Mouse (Mus musculus) lung, embryonic 14.5 days (tissue): Measurements from ENCODE around the gene Xntrpc. TPM values are rescaled to one million over a fixed set of nuclear protein-coding genes. Genes with fewer than 3 reads are reported as not detected.

Experiments
- ATAC-seq: fragments of 200-750 bp; cut with Nextera tagmentation; 2 replicates; pipeline ENCODE4 v1.8.0; 2017; ENCODE audit warnings: mild to moderate bottlenecking, moderate TSS enrichment, moderate library complexity; ENCODE audit not compliant: insufficient read depth
- DNase-seq: peaks from one replicate; pipeline ENCODE4 v3.0.0-alpha.2; 2015
- H3K27ac ChIP-seq: fragments of 300-500 bp; sonication (generic); 2 replicates; pipeline ENCODE4 v1.5.1; 2014; ENCODE audit warnings: low read depth, mild to moderate bottlenecking, moderate library complexity
- H3K27me3 ChIP-seq: fragments of 300-500 bp; sonication (generic); 2 replicates; pipeline ENCODE4 v1.6.1; 2014; ENCODE audit warnings: low read length, control low read depth; ENCODE audit not compliant: insufficient read depth
- H3K36me3 ChIP-seq: fragments of 300-500 bp; sonication (generic); 2 replicates; pipeline ENCODE4 v1.6.1; 2014; ENCODE audit warnings: control low read depth; ENCODE audit not compliant: insufficient read depth
- H3K4me1 ChIP-seq: fragments of 300-500 bp; sonication (generic); 2 replicates; pipeline ENCODE4 v1.6.1; 2014; ENCODE audit warnings: antibody characterized with exemption, control low read depth; ENCODE audit not compliant: insufficient read depth
- H3K4me2 ChIP-seq: fragments of 300-500 bp; sonication (generic); 2 replicates; pipeline ENCODE4 v1.6.1; 2014; ENCODE audit warnings: mild to moderate bottlenecking
- H3K4me3 ChIP-seq: fragments of 300-500 bp; sonication (generic); 2 replicates; pipeline ENCODE4 v1.5.1; 2014; ENCODE audit warnings: low read depth, low read length
- H3K9ac ChIP-seq: fragments of 300-500 bp; sonication (generic); 2 replicates; pipeline ENCODE4 v1.6.1; 2014
- H3K9me3 ChIP-seq: fragments of 300-500 bp; sonication (generic); 2 replicates; pipeline ENCODE4 v1.6.1; 2016; ENCODE audit warnings: low read depth, low read length, control low read depth
- CTCF ChIP-seq: IDR thresholded peaks from 2 replicates; pipeline ENCODE4 v1.5.1; 2016; ENCODE audit warnings: antibody characterized with exemption, low read depth
- WGBS: fragments of 180-500 bp; shearing (Covaris S2); extraction: QIAGEN DNeasy Blood & Tissue Kit; methylation state at CpG from one replicate; pipeline ENCODE4 v1.1.7; 2014; 5-methylcytosine and 5-hydroxymethylcytosine counted together
- polyA plus RNA-seq: library from polyadenylated mRNA; unstranded; fragments of >200 nt; fragmentation: Nextera tagmentation; extraction: Ambion mirVana; gene quantifications from 2 replicates; pipeline ENCODE4 v1.2.1, GENCODE M21; 2014

Xntrpc gene
- polyA plus RNA-seq, 1 experiment from 2014 or later = 1.2 TPM

DNA sequence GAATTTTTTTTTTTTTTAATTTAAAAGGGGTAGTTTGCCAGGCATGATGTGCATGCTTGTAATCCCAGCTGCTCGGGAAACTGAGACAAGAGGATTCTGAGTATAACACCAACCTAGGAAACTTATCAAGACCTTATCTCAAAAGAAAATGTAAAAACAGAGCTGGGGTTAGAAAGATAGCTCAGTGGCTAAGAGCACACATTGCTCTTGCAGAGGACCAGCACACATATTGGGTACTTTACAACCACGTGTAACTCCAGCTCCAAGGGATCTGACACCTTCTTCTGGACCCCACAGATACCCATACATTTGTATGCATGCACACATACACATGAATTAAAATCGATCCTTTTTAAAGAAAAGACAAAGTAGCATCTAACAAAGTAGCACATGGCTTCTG, 4.2 kb upstream of the Xntrpc start:
- Histone ChIP-seq H3K9ac (no peak overlapping the region), H3K36me3 (peaks cover 24% of the 10 kb centered on the region; the same call in 1 of the 2 replicates), H3K4me3 (no peak overlapping the region), H3K27ac (no peak overlapping the region), H3K27me3 (no peaks in the 10 kb centered on the region), H3K4me2 (no peak overlapping the region), H3K4me1 (peaks cover 7% of the 10 kb centered on the region; the same call in 1 of the 2 replicates), H3K9me3 (no peaks in the 10 kb centered on the region)
- ATAC-seq = no peak
- WGBS = 86% methylated on average over 3 of the region's 3 CpGs
- no peak for TF ChIP-seq CTCF
- DNase-seq = no peak

DNA sequence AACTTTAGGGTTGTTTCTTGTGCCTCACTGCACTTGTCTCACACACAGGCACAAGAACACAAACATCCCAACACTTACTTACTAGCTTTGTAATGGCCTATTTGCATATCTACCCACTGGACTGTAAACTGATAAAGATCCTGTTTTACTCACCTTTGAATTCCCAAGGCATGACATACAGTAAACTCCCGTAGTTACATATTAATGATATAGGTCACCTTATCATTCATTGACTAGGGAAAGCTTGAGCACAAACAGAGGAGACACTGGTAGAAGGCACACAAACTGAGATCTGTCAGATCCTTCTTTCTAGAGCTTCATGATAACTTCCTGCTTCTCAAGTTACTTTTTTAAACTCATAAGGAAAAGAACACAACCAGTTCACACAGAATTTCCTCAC, 3.3 kb upstream of the Xntrpc start:
- ATAC-seq = no peak
- Histone ChIP-seq H3K4me1 (peaks cover 12% of the 10 kb centered on the region; the same call in 1 of the 2 replicates), H3K4me2 (no peak overlapping the region), H3K36me3 (0 out of 2 replicates have a peak, but pooled peaks cover 16% of the 10 kb centered on the region), H3K4me3 (no peak overlapping the region), H3K27me3 (no peaks in the 10 kb centered on the region), H3K9ac (no peak overlapping the region), H3K27ac (no peak overlapping the region), H3K9me3 (no peaks in the 10 kb centered on the region)
- no peak for DNase-seq
- WGBS = 78% methylated on average over 1 of the region's 1 CpGs
- TF ChIP-seq CTCF = no peak

- peak overlapping the region; percentile 65 for H3K4me2 ChIP-seq
- DNase-seq (no peak), ATAC-seq (no peak)
- peak overlapping the region; percentile 59 for H3K4me3 ChIP-seq
- 0 out of 2 replicates have a peak, but pooled peaks cover 9% of the 10 kb centered on the region for H3K36me3 ChIP-seq
- TF ChIP-seq CTCF = no peak
- no peaks in the 10 kb centered on the region for H3K9me3 ChIP-seq
- H3K9ac ChIP-seq = no peak overlapping the region; the same call in 1 of the 2 replicates
- H3K27me3 ChIP-seq = no peaks in the 10 kb centered on the region
- 57% methylated on average over 9 of the region's 9 CpGs for WGBS
- H3K27ac ChIP-seq = no peak overlapping the region
- peaks cover 12% of the 10 kb centered on the region; the same call in 1 of the 2 replicates for H3K4me1 ChIP-seq
These were observed 1.6 kb upstream of the Xntrpc start for GRCm38 (mm10) chr7:102063891-102064290.

GRCm38 (mm10) chr7:102064655-102065045, 863 bp upstream of the Xntrpc start:
- H3K4me2 ChIP-seq = peak overlapping the region; percentile 65
- H3K36me3 ChIP-seq = peaks cover 4% of the 10 kb centered on the region; the same call in 1 of the 2 replicates
- ATAC-seq = peak; percentile 33
- WGBS = under 1% methylated on average over 9 of the region's 9 CpGs
- H3K9me3 ChIP-seq = no peaks in the 10 kb centered on the region
- no peak for TF ChIP-seq CTCF
- DNase-seq = peak; percentile 2
- peak overlapping the region; percentile 84; the same call in 1 of the 2 replicates for H3K27ac ChIP-seq
- peak overlapping the region; percentile 67 for H3K9ac ChIP-seq
- H3K27me3 ChIP-seq = no peaks in the 10 kb centered on the region
- H3K4me1 ChIP-seq = peaks cover 12% of the 10 kb centered on the region; the same call in 1 of the 2 replicates
- peak overlapping the region; percentile 59 for H3K4me3 ChIP-seq

GRCm38 (mm10) chr7:102066363-102066762, 850 bp downstream of the Xntrpc start:
- H3K4me3 ChIP-seq = peak overlapping the region; percentile 59
- peak overlapping the region; percentile 67 for H3K9ac ChIP-seq
- H3K36me3 ChIP-seq = peaks cover 10% of the 10 kb centered on the region; the same call in 1 of the 2 replicates
- WGBS = 67% methylated on average over 6 of the region's 6 CpGs
- H3K27ac ChIP-seq = no peak overlapping the region
- H3K4me2 ChIP-seq = peak overlapping the region; percentile 65
- no peak for TF ChIP-seq CTCF
- peaks cover 12% of the 10 kb centered on the region; the same call in 1 of the 2 replicates for H3K4me1 ChIP-seq
- ATAC-seq (no peak), DNase-seq (peak; percentile 7)
- H3K27me3 ChIP-seq = no peaks in the 10 kb centered on the region
- H3K9me3 ChIP-seq = no peaks in the 10 kb centered on the region

DNA sequence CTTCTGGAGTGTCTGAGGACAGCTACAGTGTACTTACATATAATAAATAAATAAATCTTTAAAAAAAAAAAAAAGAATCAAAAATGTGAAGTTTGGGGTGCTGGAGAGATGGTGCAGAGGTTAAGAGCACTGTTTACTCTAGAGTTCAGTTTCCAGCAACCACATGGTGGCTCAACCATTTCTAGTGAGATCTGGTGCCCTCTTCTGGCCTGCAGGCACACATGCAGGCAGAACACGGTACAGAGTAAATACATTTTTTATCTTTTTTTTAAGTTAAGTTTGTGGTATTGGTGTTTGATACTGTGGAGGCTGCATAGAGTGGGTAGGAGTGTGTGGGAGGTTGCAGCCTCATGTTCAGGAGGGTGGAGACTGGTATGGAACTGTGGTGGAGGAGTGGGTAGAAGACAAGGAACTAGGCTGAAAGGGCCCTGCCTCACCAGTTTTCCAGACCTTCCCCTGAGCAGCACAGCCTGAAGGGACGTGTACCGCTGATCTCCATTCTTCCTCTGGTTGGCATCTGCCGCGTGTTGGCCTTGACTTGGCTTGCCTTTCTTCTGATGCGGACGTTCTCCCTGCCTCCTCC, 11.3 kb downstream of the Xntrpc start:
- WGBS = 79% methylated on average over 7 of the region's 7 CpGs
- Histone ChIP-seq H3K4me1 (no peaks in the 10 kb centered on the region), H3K4me2 (no peak overlapping the region), H3K27ac (no peak overlapping the region), H3K9me3 (no peaks in the 10 kb centered on the region), H3K36me3 (peaks cover 89% of the 10 kb centered on the region), H3K27me3 (no peaks in the 10 kb centered on the region), H3K4me3 (no peak overlapping the region), H3K9ac (no peak overlapping the region)
- ATAC-seq = peak; percentile 56; the same call in 1 of the 2 replicates
- peak; percentile 72 for TF ChIP-seq CTCF
- DNase-seq = peak; percentile 66

DNA sequence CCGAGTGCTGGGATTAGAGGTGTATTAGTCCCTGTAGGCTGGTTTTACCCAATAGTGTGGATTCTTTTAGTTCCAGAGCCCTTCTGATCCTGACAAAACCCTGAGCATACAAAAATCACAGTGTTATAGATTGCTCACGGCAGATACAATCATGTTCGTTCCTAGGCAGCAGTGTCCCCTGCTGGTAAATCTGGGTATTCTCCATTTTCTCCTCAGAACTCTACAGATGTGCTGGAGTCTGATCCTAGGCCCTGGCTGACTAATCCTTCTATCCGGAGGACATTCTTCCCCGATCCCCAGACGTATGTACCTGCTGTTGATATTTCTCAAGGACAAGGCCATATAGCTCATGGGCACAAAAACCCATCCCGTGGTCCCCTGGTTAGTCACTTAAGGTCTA, 13.0 kb downstream of the Xntrpc start:
- H3K36me3 ChIP-seq = peaks cover 88% of the 10 kb centered on the region
- DNase-seq (peak; percentile 70), ATAC-seq (no peak)
- no peaks in the 10 kb centered on the region for H3K4me1 ChIP-seq
- H3K4me2 ChIP-seq = no peak overlapping the region
- no peak overlapping the region for H3K4me3 ChIP-seq
- no peak overlapping the region for H3K27ac ChIP-seq
- 77% methylated on average over 7 of the region's 7 CpGs for WGBS
- peak; percentile 72 for TF ChIP-seq CTCF
- H3K9me3 ChIP-seq = no peaks in the 10 kb centered on the region
- H3K9ac ChIP-seq = no peak overlapping the region
- no peaks in the 10 kb centered on the region for H3K27me3 ChIP-seq
